Mouse (Mus musculus): ENCODE results near the gene Coa6.

GRCm38 (mm10) chr8:126379580-126379979 is 42.7 kb upstream of the Coa6 start:
- no peak for TF ChIP-seq POLR2A (IDR thresholded peaks at IDR 0.05; ENCODE audit: insufficient read depth, low read length)
- TF ChIP-seq CTCF (IDR thresholded peaks at IDR 0.05; ENCODE audit: low read depth, low read length) = no peak
- no peak for TF ChIP-seq EP300 (IDR thresholded peaks at IDR 0.05; ENCODE audit: insufficient read depth, low read depth, low read length)

All from ES-Bruce4 (cell line).